Mouse (Mus musculus): ENCODE measurements around the gene Gstp2. TPM values are rescaled to one million over a fixed set of nuclear protein-coding genes. Genes with fewer than 3 reads are reported as not detected.

The Gstp2 gene
- total RNA-seq (2018; cell fraction: chromatin; rRNA removed) = 10 to 100 TPM in 1 of 26 experiments, 1 to 10 TPM in 8, not detected in 17; 2.3 to 10.4 (median 4.6) TPM
- under 1 TPM in 1 of 26 experiments, not detected in 25; 0.26 TPM for total RNA-seq (2018; cell fraction: cytosol; rRNA removed)
- 1 to 10 TPM in 5 of 26 experiments, not detected in 21; 1.2 to 2.5 (median 2.2) TPM for total RNA-seq (2018; cell fraction: nucleus; rRNA removed)
- not detected in 3 replicates for polyA plus RNA-seq (2018)

- H3K79me2 ChIP-seq (ENCODE audit: inconsistent target) = no peaks in the 10 kb centered on the region
- WGBS (ENCODE audit: missing documents) = 61% methylated on average over 16 of the region's 16 CpGs
- H3K27ac ChIP-seq = no peak within 1 kb of the TSS
- no peak within 1 kb of the TSS for H3K4me3 ChIP-seq (ENCODE audit: inconsistent target)
- no peaks in the 10 kb centered on the region for H3K36me3 ChIP-seq (ENCODE audit: inconsistent target)
Measured at GRCm38 (mm10) chr19:4045966-4046865, at the start of gene Gstp2. Gene Gstp2 (minus strand): TSS chr19:4046023.

GRCm38 (mm10) chr19:4094774-4095303 is 49.0 kb upstream of the Gstp2 start:
- Histone ChIP-seq H3K36me3 (ENCODE audit: inconsistent target) (no peaks in the 10 kb centered on the region), H3K79me2 (ENCODE audit: inconsistent target) (no peaks in the 10 kb centered on the region)

DNA sequence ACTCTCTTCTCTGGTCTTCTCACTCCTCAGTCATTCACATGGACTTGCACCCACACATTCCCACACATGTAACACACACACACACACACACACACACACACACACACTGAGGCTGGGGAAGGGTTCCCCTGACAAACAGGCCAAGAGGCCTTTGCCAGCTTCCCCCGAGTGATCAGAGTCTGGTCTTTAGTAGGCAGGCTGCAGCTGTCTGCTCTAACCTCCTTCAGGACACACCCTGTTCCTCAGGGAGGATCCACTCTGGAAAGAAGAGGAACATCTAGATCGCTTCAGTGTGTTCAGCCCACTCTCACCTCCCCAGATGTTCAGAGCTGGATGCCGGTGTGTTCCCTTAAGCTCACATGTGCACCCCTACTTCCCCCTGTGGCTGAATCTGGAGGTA is 48.5 kb upstream of the Gstp2 start:
- 92% methylated on average over 3 of the region's 3 CpGs for WGBS (ENCODE audit: missing documents)
- Histone ChIP-seq H3K79me2 (ENCODE audit: inconsistent target) (no peaks in the 10 kb centered on the region), H3K27ac (no peak overlapping the region), H3K36me3 (ENCODE audit: inconsistent target) (no peaks in the 10 kb centered on the region), H3K4me3 (ENCODE audit: inconsistent target) (no peak overlapping the region)

More at GRCm38 (mm10) chr19:4094774-4095303, 49.0 kb upstream of the Gstp2 start:
- WGBS (ENCODE audit: missing documents) = 90% methylated on average over 5 of the region's 5 CpGs
- Histone ChIP-seq H3K4me3 (ENCODE audit: inconsistent target) (no peak overlapping the region), H3K27ac (no peak overlapping the region)

GRCm38 (mm10) chr19:4093772-4094171 is 47.9 kb upstream of the Gstp2 start:
- no peaks in the 10 kb centered on the region for H3K79me2 ChIP-seq (ENCODE audit: inconsistent target)
- WGBS (ENCODE audit: missing documents) = 81% methylated on average over 7 of the region's 7 CpGs

GRCm38 (mm10) chr19:4092750-4093149 is 46.9 kb upstream of the Gstp2 start:
- Histone ChIP-seq H3K27ac (no peak overlapping the region), H3K79me2 (ENCODE audit: inconsistent target) (no peaks in the 10 kb centered on the region), H3K4me3 (ENCODE audit: inconsistent target) (no peak overlapping the region), H3K36me3 (ENCODE audit: inconsistent target) (no peaks in the 10 kb centered on the region)
- 69% methylated on average over 3 of the region's 3 CpGs for WGBS (ENCODE audit: missing documents)

More at GRCm38 (mm10) chr19:4093772-4094171, 47.9 kb upstream of the Gstp2 start:
- H3K27ac ChIP-seq = no peak overlapping the region
- H3K36me3 ChIP-seq (ENCODE audit: inconsistent target) = no peaks in the 10 kb centered on the region
- H3K4me3 ChIP-seq (ENCODE audit: inconsistent target) = no peak overlapping the region

DNA sequence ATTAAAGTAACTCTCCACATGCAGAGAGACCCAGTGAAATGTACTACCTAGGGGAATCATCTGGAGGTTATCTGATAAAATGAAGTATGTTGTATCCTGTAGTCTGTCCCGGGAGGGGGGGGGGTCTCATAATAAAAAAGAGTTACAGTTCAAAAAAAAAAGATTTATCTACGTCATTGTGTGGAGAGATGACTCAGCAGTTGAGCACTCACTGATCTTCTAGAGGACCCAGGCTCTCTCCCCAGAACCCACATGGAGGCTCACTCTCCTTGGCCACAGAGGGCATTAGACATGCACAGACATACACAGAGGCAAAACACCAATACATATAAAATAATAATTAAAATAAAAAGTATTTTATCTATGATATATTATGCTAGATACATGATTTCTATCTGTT is 45.6 kb upstream of the Gstp2 start:
- Histone ChIP-seq H3K36me3 (ENCODE audit: inconsistent target) (no peaks in the 10 kb centered on the region), H3K27ac (no peak overlapping the region), H3K79me2 (ENCODE audit: inconsistent target) (no peaks in the 10 kb centered on the region), H3K4me3 (ENCODE audit: inconsistent target) (no peak overlapping the region)
- WGBS (ENCODE audit: missing documents) = 47% methylated on average over 2 of the region's 2 CpGs

GRCm38 (mm10) chr19:4090446-4090845 is 44.6 kb upstream of the Gstp2 start:
- Histone ChIP-seq H3K36me3 (ENCODE audit: inconsistent target) (no peaks in the 10 kb centered on the region), H3K4me3 (ENCODE audit: inconsistent target) (no peak overlapping the region), H3K79me2 (ENCODE audit: inconsistent target) (no peaks in the 10 kb centered on the region), H3K27ac (no peak overlapping the region)
- WGBS (ENCODE audit: missing documents) = 83% methylated on average over 3 of the region's 3 CpGs

- no peaks in the 10 kb centered on the region for H3K36me3 ChIP-seq (ENCODE audit: inconsistent target)
- H3K4me3 ChIP-seq (ENCODE audit: inconsistent target) = no peak overlapping the region
- no peaks in the 10 kb centered on the region for H3K79me2 ChIP-seq (ENCODE audit: inconsistent target)
- H3K27ac ChIP-seq = no peak overlapping the region
- 92% methylated on average over 6 of the region's 6 CpGs for WGBS (ENCODE audit: missing documents)
Measured at GRCm38 (mm10) chr19:4089128-4089527, 43.3 kb upstream of the Gstp2 start.

- 60% methylated on average over 5 of the region's 5 CpGs for WGBS (ENCODE audit: missing documents)
Measured at GRCm38 (mm10) chr19:4088146-4088545, 42.3 kb upstream of the Gstp2 start.

DNA sequence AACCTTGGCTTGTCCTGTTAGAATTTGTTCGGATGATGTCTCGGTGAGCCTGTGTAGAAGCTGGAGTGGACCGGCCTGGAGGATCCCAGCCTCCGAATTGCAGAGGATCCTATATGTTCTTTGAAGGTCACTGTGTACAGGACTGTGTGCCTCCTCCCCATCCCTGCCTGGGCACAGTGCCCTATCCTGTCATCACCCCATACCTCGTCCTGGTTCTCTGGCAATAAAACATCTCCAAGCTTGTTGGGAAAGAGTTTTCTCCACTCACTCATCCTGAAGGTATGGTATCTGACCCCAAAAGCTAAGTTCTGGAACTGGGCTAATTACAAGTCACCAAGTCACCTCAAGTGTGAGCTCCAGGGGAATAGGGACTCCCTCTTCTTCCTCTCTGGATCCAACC is 41.3 kb upstream of the Gstp2 start:
- WGBS (ENCODE audit: missing documents) = 81% methylated on average over 4 of the region's 5 CpGs
- Histone ChIP-seq H3K79me2 (ENCODE audit: inconsistent target) (no peaks in the 10 kb centered on the region), H3K4me3 (ENCODE audit: inconsistent target) (no peak overlapping the region), H3K27ac (no peak overlapping the region), H3K36me3 (ENCODE audit: inconsistent target) (no peaks in the 10 kb centered on the region)

More at GRCm38 (mm10) chr19:4088146-4088545, 42.3 kb upstream of the Gstp2 start:
- no peak overlapping the region for H3K4me3 ChIP-seq (ENCODE audit: inconsistent target)
- no peaks in the 10 kb centered on the region for H3K36me3 ChIP-seq (ENCODE audit: inconsistent target)
- no peaks in the 10 kb centered on the region for H3K79me2 ChIP-seq (ENCODE audit: inconsistent target)
- no peak overlapping the region for H3K27ac ChIP-seq

DNA sequence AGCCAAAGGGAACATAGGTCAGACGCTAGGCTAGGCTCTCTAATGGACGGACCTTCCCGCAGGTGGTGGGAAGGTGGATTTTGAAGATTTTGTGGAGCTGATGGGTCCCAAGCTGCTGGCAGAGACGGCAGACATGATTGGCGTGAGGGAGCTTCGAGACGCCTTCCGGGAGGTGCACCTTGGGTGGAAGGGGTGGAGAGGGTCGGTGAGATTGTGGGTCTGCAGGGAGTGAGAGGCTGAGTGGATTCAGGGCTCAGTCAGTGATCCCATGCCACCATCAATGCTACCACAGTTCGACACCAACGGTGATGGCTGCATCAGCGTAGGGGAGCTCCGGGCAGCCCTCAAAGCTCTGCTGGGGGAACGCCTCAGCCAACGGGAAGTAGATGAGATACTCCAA is 40.3 kb upstream of the Gstp2 start:
- H3K36me3 ChIP-seq (ENCODE audit: inconsistent target) = no peaks in the 10 kb centered on the region
- H3K4me3 ChIP-seq (ENCODE audit: inconsistent target) = no peak overlapping the region
- H3K27ac ChIP-seq = no peak overlapping the region
- no peaks in the 10 kb centered on the region for H3K79me2 ChIP-seq (ENCODE audit: inconsistent target)
- 90% methylated on average over 15 of the region's 15 CpGs for WGBS (ENCODE audit: missing documents)

DNA sequence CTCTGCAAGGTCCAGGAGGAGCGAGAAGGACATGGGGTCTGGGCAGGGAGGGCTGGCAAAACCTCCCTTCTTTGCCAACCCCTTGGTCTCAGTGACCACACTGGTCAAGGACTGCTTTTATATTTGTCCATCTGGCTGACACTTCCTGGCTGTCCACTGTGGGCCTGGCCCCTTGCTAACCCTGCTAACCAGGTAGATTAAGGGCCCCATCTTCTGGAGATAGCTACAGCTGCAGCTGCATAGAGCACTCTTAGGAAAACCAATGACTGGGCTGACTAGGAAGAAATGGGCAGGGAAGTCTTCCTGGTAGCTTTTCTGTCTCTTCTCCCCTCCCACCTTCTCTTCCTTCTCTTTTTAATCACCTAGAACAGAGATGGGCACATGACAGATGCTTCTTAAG is 39.2 kb upstream of the Gstp2 start:
- Histone ChIP-seq H3K79me2 (ENCODE audit: inconsistent target) (no peaks in the 10 kb centered on the region), H3K27ac (no peak overlapping the region), H3K36me3 (ENCODE audit: inconsistent target) (no peaks in the 10 kb centered on the region), H3K4me3 (ENCODE audit: inconsistent target) (no peak overlapping the region)
- WGBS (ENCODE audit: missing documents) = 100% methylated on average over 1 of the region's 1 CpGs

GRCm38 (mm10) chr19:4083826-4084225 is 38.0 kb upstream of the Gstp2 start:
- Histone ChIP-seq H3K27ac (no peak overlapping the region), H3K4me3 (ENCODE audit: inconsistent target) (no peak overlapping the region), H3K36me3 (ENCODE audit: inconsistent target) (no peaks in the 10 kb centered on the region), H3K79me2 (ENCODE audit: inconsistent target) (no peaks in the 10 kb centered on the region)
- 82% methylated on average over 8 of the region's 8 CpGs for WGBS (ENCODE audit: missing documents)

DNA sequence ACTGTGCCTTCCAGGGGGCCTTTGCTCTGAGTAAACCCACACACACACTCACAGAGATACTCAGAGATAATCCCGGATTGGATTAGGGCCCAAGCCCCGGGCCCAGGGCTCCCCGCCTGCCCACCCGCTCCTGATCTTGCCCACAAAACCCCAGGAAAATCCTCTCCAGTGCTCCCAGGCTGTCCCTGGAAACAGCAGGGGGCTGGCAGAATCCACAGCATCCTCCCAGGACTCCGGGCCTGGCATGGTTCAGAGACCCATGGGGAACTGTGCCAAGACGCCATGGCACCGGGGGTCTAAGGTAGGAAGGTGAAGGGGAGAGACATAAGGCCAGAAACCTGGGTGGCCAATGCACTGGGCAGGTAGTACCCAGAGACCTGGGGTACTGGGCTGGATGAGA is 37.5 kb upstream of the Gstp2 start:
- 87% methylated on average over 7 of the region's 7 CpGs for WGBS (ENCODE audit: missing documents)
- Histone ChIP-seq H3K4me3 (ENCODE audit: inconsistent target) (no peak overlapping the region), H3K27ac (no peak overlapping the region), H3K36me3 (ENCODE audit: inconsistent target) (no peaks in the 10 kb centered on the region), H3K79me2 (ENCODE audit: inconsistent target) (no peaks in the 10 kb centered on the region)
